Mouse (Mus musculus): Measurements from ENCODE around the gene Timd2.
"Not testable (repeated sequence)": the region's sequence is repeated elsewhere in the genome, so short reads cannot be mapped to it uniquely, and the experiment has no call there.

Gene Timd2

DNA sequence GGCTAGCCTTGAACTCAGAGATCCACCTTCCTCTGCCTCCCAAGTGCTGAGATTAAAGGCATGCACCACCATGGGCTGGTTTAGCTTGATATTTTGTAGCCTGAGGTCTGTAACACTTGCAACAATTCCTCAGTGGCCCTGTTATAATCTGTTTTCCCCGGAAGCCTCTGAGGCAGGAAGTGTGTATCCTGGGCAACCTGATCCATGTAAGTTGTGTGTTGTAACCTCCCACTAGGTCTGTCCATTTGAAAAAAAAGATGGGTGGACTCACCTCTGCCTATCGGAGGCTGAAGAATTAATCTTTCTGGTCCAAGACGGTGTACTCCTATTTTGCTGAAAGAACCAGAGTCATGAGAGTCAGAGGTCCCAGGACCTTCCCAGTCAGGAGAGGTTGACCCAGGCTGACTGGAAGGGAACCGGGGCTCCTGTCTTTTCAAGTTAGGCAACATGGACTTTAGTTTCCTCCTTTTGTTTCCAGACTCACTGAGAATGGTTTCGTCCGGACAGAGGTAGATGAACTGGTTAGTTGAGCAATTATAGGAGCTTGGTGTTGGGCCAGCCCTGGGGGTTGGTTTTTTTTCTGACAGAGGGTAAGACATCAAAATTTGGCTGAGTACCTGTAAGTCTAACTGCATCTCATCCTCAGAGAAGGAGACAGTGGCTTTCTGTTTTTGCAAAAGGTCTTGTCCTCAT lies at the start of gene Timd2:
Timd2 (minus strand) TSS at position 398 of the 693 bp plus-strand sequence.
- DNase-seq (ENCODE audit: low spot score in 2 of 2): no peak

DNA sequence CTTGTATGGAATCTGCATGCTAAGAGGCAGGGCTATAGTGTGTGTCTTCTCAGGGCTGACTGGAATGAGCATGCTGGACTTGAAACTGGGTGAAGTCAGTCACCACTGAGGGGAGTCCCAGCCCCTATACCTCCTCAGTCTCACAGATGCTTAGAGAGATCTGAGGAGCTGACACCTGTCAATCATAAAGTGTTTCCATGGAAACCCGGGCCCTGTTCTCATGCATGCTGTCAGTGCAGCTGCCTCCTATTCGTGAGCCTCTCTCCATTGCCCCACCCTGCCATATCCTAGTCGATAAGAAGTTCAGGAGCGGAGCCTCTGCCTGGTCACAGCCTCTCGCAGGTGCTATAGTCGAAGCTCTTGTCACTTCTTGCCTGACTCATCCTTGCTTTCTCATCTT lies 48.9 kb upstream of the Timd2 start:
- DNase-seq (ENCODE audit: low spot score in 2 of 2): not testable (repeated sequence)

DNA sequence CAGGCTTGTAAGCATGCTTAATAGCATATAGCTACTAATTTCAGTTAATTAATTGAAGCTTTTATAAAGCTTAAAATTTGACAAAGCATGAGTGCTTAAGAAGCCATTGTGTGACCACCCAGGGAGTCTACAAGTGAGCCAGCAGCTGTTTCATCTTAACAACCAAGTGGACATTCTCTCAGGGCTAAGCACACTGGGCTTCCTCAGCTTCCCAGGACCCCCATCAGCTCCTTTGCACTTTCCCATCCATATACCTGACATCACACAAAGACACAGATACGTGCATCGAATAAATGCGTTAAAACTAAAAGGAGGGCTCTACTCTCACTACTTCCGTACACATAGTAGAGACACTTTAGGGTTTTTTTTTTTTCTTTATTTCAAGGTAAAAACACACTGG lies 47.8 kb upstream of the Timd2 start:
- DNase-seq (ENCODE audit: low spot score in 2 of 2): no peak

DNA sequence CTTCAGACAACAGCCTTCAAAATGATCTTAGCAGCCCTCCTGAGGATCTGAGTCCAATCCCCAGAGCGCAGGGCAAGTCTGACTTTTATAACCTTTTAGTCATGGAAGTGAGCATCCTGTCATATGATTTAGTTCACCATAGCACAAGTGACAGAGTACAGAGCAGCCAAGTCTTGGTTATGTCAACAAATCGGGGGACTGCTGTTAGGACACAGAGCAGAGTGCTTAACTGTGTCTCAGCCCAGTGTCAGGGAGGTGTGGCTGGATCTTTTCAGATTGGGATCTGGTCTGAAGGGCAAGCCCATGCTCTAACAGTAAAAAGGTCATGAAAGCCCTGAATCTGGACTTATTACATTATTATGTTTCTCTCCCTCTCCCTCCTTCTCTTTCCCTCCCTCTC lies 46.8 kb upstream of the Timd2 start:
- DNase-seq (ENCODE audit: low spot score in 2 of 2): no peak

DNA sequence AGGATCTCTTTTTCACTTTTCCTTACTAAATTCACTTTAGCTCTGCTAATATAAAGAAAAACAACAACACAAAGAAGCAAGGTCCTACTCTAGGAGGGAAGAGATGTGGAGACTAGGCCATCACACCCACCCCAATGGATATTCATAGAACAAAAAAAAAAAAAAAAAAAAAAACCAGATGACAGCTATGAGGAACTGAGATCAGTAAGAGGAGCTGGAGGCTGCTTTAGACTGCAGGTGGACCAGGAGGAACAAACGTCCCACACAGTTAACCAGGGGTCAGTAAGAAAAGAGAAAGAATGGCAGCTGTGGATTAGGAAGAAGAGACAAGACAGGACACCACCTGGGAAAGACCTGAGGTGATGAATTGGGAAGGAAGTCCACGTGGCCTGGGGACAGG lies 41.1 kb upstream of the Timd2 start:
- no peak for DNase-seq (ENCODE audit: low spot score in 2 of 2)

DNA sequence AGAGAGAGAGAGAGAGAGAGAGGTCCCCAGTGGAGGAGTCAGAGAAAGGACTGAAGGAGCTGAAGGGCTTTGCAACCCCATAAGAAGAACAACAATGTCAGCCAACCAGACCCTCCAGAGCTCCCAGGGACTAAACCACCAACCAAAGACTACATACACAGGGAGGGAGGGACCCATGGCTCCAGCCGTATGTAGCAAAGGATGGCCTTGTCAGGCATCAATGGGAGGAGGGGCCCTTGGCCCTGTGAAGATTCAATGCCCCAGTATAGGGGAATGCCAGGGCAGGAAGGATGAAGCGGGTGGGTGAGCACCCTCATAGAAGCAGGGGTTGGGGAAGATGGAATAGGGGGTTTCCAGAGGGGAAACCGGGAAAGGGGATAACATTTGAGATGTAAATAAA lies 34.9 kb upstream of the Timd2 start:
- no peak for DNase-seq (ENCODE audit: low spot score in 2 of 2)

DNA sequence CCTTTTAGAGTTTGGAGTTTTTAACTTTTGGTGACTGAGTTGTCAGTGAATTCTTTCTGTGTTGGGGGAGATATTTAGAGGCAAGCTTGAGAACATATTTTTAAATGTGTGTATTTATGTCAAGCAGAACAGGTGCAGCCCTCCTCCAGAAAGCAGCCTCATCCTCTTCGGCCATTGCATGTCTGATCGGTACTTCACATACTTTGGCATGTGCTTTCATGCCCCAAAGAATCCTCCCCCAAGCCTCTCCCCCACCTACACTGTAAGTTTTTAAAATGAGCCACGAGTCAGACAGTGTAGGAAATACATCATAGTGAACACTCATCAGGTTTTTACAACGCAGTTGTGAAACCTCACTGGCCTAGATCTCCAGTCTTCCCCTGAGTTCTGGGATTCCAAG lies 34.0 kb upstream of the Timd2 start:
- no peak for DNase-seq (ENCODE audit: low spot score in 2 of 2)

DNA sequence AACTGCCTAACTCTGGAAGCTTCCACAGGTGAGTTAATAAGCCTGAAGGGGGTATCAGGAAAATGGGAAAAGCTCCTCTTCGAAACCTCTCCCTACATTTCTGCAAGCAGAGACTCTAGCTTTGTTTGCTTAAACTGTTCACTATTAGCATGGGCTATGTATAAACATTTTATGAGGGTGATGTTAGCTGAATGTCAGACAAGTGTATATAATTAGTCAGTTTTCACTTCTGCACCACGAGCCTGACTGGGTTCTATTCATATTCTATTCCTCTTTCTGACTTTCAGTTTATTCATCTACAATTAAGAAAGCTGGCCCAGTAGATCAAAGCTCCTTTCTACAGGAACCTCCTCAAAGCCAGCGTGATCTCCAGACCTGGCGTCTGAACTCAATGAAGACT lies 32.6 kb upstream of the Timd2 start:
- no peak for DNase-seq (ENCODE audit: low spot score in 2 of 2)

DNA sequence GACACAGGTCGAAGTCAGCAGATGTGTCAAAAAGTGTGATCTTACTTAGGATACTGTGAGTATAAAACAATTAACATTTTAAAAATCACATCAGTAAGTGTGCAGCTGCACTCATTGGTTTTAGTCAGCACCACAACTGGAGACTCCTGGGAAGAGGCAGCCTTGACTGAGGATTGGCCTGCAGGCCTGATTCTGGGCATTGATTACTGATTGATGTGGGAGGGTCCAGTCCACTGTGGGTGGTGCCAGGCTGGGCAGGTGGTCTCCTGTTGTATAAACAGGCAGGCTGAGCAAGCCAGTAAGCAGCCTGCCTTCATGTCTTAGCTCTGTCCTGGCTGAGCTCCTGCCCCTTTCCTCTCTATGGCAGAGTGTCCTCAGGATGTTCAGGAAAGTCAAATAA lies 28.2 kb upstream of the Timd2 start, which contains the start of gene Havcr1:
Havcr1 (plus strand) TSS at position 5 of the 400 bp plus-strand sequence.
- not testable (repeated sequence) for DNase-seq (ENCODE audit: low spot score in 2 of 2)

DNA sequence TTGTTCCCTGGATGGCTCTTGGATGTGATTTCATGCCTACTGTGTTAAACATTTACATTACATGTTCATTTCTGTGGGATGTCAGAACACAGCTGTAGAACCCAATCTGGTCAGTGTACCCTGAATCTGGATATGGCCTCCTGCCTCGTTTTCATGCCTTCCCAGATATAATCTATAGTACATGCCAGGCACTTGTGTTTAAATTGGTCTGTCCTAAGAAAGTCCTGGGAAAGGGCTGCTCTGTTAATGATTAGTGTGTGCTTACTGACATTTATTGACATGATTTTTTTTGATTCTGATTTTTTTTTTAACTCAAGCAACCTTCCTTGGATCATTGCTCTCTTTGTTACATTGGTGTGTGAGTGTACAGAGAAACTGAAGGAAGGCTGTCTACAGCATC lies 27.8 kb upstream of the Timd2 start:
- no peak for DNase-seq (ENCODE audit: low spot score in 2 of 2)

DNA sequence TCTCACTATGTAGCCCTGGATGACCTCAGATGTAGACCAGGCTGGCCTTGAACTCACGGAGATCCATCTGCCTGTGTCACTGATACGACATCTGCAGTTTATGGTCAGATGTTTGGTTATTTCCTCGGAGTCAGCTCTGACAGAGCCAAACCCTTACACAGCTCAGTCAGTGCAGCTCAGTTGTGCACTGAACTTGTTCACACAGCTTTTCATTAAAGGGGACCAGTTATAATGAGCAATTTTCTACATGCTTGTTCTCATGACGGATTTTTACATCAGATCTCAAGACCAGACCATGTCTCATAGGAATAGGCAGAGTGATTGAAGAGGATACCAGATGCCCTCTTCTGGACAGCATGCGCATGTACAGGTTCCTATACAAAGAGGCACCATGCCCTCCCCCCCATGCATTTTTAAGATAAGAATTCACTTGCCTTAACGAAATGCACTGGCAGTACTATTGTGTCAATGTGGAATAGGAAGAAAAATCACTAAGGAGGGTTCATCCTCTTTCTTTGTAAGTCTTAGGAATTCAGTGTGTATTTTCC lies 26.5 kb upstream of the Timd2 start:
- no peak for DNase-seq (ENCODE audit: low spot score in 2 of 2)

DNA sequence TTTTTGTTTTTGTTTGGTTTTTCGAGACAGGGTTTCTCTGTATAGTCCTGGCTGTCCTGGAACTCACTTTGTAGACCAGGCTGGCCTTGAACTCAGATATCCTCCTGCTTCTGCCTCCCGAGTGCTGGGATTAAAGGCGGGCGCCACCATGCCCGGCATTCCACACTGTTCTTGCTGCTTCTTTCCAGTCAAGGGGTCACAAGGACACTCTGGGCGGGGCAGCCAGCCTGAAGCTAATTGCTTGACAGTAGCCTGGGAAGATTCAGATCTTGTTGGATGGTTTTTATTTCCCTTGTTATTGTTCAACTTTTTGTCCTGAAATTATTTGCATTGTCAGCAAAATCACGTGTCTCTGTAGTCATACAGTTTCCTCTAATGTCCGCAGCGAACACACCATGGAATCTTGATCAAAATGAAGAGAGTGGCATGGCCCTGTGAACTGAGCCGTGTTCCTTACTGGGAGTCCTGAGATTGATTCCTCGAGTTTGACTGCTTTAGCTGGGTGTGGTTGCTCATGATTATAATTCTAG lies 24.7 kb upstream of the Timd2 start:
- DNase-seq (ENCODE audit: low spot score in 2 of 2): no peak

DNA sequence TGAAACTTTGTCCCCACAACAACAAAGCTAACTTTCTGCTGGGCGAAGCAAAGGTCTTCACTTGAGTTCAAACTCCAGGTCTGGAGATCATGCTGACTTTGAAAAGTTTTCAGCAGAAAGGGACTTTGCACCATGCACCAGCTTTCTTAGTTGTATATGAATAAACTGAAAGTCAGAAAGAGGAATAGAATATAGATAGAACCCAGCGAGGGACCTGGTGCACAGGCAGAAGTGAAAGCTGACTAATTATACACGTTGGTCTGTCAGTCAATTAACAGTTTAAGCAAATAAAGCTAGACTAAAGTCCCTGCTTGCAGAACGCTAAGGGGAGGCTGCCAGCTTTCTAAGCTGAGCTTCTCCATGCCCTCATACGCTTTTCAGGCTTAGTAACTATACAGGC lies 8.0 kb downstream of the Timd2 start:
- DNase-seq (ENCODE audit: low spot score in 2 of 2): no peak

DNA sequence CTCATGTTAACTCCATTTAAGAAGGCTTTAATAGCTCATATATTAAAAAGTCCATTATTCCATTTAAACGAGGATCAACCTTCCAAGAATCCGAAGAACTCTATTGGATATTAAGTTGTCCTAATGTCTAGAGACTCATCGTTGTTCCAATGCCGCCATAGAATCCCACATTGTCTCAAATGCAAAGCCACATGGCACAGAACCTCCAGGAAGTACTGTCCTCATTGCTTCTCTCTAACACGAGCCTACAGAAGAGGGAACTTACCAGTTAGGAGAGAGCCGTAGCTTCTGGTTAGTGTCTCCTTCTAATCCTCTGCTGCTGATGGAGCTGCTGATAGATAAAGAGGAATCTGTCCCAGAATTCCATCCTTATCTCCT lies 8.6 kb downstream of the Timd2 start:
- DNase-seq (ENCODE audit: low spot score in 2 of 2): no peak

DNA sequence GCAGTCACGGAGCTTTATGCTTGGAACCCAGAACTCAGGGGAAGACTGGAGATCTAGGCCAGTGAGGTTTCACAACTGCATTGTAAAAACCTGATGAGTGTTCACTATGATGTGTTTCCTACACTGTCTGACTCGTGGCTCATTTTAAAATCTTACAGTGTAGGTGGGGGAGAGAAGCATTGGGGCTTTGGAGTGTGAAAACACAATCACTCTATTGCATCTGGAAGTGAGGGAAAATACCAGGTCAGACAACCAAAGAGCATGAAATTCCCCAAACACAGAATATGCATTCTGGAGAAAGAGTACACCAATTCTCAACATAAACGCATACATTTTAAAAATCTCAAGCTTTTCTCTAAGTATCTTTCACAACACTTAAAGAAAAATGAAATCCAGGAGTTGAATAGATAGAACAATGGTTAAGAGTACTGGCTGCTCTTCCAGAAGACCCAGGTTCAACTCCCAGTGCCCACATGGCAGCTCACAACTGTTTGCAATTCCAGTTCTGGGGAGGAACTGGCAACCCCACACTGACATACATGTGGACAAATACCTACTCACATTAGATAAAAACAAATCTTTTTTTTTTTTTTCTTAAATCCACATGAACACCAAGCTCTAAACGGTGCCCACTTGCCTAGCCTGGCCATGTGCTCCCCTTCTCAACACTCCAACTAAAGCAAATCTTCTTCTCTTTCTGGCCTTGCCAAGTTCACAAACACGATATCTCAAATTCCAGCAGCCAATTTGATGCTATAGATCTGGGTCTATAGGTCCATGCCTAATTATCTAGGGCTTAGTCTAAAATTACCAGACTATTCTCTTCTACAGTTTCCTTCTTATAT lies 9.2 kb downstream of the Timd2 start:
- DNase-seq (ENCODE audit: low spot score in 2 of 2): no peak

DNA sequence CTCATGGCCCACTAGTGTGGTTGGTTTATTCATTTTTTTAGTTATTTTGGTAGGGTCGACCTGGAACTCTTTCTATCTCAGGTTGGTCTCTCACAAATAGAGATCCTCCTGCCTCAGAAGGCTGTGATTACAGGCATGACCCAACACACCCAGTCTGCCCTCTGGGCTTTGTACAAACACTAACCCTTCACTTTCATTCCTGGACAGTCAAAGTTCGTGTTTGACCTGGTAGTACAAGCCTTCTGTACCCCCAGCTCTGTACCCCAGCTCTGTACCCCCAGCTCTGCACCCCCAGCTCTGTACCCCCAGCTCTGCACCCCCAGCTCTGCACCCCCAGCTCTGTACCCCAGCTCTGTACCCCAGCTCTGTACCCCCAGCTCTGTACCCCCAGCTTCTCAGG lies 11.0 kb downstream of the Timd2 start:
- DNase-seq (ENCODE audit: low spot score in 2 of 2): not testable (repeated sequence)

DNA sequence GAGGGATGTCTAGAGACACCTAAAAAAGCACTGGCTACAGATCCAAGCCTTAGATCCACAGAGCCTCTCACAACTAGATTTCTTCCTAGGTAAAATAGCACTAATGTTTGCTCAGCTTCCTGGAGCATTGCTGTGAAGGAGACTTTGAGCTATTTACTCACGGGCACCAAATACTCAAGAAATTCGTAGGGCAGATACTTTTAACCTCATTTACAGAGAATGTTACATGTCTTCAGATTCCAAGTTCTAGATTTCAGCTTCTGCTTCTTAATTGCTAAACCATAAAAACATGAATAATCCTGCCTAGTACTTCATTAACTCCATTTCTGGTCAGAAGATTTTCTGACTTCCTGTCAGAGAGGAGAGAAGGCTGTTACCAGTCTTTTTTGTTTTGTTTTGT lies 16.7 kb downstream of the Timd2 start:
- DNase-seq (ENCODE audit: low spot score in 2 of 2): no peak

DNA sequence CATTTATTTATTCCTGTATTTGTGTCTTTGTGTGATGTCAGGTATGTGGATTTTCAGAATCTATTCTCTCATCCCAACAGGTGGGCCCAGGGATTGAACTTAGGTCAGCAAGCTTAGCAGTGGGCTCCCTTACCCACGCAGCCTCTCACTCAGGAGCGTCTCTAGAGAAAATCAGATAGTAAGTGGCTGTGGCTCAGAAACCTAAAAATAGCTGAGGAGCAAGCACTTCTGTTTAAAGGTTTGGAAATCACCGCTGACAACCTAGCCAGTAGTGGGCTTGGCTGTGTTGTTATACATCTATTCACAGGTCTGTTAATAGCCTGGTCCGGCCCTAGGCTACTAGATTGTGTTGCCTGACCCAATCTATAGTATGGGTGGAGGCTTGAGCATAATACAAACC lies 23.1 kb downstream of the Timd2 start:
- no peak for DNase-seq (ENCODE audit: low spot score in 2 of 2)

DNA sequence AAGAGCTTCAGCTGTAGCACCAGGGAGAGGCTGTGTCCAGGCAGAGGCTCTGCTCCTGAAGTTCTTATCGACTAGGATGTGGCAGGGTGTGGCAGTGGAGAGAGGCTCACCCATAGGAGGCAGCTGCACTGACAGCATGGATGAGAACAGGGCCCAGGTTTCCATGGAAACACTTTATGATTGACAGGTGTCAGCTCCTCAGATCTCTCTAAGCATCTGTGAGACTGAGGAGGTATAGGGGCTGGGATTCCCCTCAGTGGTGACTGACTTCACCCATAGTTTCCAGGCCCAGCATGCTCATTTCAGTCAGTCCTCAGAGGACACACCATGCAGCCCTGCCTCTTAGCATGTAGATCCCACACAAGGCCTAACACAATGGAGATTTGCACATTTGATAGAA lies 24.0 kb downstream of the Timd2 start:
- DNase-seq (ENCODE audit: low spot score in 2 of 2): no peak

DNA sequence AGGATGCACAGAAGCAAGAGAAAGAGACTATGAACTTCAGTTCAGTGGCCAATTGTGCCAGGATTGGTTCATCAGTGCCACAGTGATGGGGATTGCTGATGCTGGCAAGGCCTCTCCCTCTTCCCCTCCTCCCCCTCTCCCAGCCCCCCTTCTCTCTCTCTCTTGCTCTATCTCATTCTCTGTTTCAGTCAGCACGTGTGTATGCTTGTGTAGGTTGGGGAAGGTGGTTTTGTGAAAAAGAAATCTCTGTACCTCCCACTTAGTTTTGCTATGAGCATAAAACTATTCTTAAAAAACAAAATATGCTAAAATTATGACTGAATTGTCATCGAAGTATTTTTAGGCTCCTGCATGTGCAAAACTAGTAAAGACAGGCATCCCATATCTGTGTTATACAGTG lies 38.9 kb downstream of the Timd2 start:
- DNase-seq (ENCODE audit: low spot score in 2 of 2): no peak

DNA sequence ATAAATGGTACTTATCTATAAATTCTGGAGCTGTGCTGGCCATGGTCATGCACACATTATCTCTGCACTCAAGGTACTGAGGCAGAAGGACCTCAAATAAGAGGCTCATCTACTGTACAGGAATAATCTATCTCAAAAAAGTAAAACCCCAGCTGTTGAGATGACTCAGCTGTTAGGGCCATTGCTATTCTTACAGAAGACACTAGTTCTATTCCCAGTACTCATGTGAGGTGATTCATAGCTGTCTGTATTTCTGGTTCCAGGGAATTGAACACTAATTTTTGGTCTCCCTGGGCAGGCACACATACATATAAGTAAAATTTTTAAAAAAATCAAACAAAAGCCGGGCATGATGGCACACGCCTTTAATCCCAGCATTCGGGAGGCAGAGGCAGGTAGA lies 39.8 kb downstream of the Timd2 start:
- DNase-seq (ENCODE audit: low spot score in 2 of 2): no peak

DNA sequence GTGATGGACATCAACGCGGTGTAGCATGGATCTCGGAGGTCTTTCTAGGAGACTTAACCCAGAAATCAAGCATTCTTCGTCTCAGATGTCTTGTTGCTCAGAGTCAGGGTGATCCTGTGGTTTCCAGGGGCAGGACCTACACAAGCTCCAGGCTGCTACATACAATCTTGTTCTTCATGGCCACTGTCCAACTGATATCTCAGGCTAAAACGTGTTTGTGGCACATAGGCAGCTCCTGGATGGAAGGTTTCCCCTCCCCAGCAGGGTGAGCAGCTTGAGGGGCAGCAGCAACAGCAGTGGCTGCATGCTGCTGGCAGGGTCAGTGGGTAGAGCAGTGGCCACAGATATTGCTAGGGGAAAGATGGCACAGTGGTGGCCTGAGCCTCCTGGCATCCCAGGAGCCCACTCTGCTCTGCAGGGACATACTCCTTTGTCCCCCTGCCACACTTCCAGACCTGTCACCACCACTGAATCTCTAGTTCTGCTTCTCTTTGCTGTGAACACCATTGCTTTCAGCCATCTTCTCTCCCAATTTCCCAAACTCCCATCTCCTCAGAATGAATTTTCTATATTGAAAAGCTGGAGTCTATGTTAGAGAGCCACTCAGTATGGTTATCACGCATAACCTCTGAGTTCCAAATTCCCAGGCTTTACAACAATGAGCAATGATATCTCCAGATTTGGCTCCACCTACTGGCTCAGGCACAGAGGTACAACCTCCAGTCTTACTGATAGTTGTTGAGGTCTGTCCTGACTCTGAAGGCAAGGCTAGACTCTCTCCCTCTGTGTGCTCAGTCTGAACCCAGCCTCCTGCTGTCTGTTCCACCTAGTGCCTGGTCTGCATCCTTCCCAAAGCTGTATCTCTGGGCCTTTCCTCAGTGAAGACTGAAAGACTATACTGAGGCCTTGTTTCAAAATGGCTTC lies 41.0 kb downstream of the Timd2 start:
- no peak for DNase-seq (ENCODE audit: low spot score in 2 of 2)
